Mouse (Mus musculus) ES-Bruce4 (cell line): ENCODE measurements around the gene Slc31a1.

Source experiments
- CTCF ChIP-seq: IDR thresholded peaks from one replicate; pipeline ENCODE4 v1.8.1; 2011; ENCODE audit warnings: low read depth, low read length
- EP300 ChIP-seq: IDR thresholded peaks from 2 replicates; pipeline ENCODE4 v1.6.1; 2011; ENCODE audit warnings: low read depth, low read length; ENCODE audit not compliant: insufficient read depth
- POLR2A ChIP-seq: IDR thresholded peaks from one replicate; pipeline ENCODE4 v1.8.1; 2011; ENCODE audit warnings: low read length; ENCODE audit not compliant: insufficient read depth

GRCm38 (mm10) chr4:62440544-62440943 is 80.0 kb downstream of the Slc31a1 start:
- no peak for TF ChIP-seq POLR2A
- no peak for TF ChIP-seq EP300
- TF ChIP-seq CTCF, result no peak
